Mouse (Mus musculus): ENCODE measurements around the gene Zfp53. TPM values are rescaled to one million over a fixed set of nuclear protein-coding genes. Genes with fewer than 3 reads are reported as not detected.

The Zfp53 gene
- total RNA-seq, 2 experiments from 2014 or later = 2.1 to 9.1 TPM

- ATAC-seq (replicated peaks; ENCODE audit: low FRiP score, poor library complexity, severe bottlenecking) = peak; percentile 96
These were observed 27.7 kb downstream of the Zfp53 start for GRCm38 (mm10) chr17:21516201-21517129.

GRCm38 (mm10) chr17:21517130-21517671 lies 28.4 kb downstream of the Zfp53 start:
- ATAC-seq (replicated peaks; ENCODE audit: low FRiP score, poor library complexity, severe bottlenecking) = 0 out of 2 replicates have a peak, but pooled peaks have one; percentile 27

- no peak for ATAC-seq (replicated peaks; ENCODE audit: low FRiP score, poor library complexity, severe bottlenecking)
These were observed 37.5 kb downstream of the Zfp53 start for GRCm38 (mm10) chr17:21526270-21526669.

- no peak for ATAC-seq (replicated peaks; ENCODE audit: low FRiP score, poor library complexity, severe bottlenecking)
These were observed 42.0 kb downstream of the Zfp53 start for GRCm38 (mm10) chr17:21530645-21531330.

- ATAC-seq (replicated peaks; ENCODE audit: low FRiP score, poor library complexity, severe bottlenecking) = no peak
These were observed 42.8 kb downstream of the Zfp53 start for GRCm38 (mm10) chr17:21531621-21532020.

GRCm38 (mm10) chr17:21532101-21532951 lies 43.5 kb downstream of the Zfp53 start:
- no peak for ATAC-seq (replicated peaks; ENCODE audit: low FRiP score, poor library complexity, severe bottlenecking)

GRCm38 (mm10) chr17:21533961-21534360 lies 45.2 kb downstream of the Zfp53 start:
- ATAC-seq (replicated peaks; ENCODE audit: low FRiP score, poor library complexity, severe bottlenecking) = no peak

GRCm38 (mm10) chr17:21534460-21535095 lies 45.8 kb downstream of the Zfp53 start:
- peak; percentile 70 for ATAC-seq (replicated peaks; ENCODE audit: low FRiP score, poor library complexity, severe bottlenecking)

GRCm38 (mm10) chr17:21535096-21536001 lies 46.6 kb downstream of the Zfp53 start, which contains the start of gene Zfp52:
Gene Zfp52, plus strand, starts transcription at chr17:21535539.
- ATAC-seq (replicated peaks; ENCODE audit: low FRiP score, poor library complexity, severe bottlenecking) = peak; percentile 83

GRCm38 (mm10) chr17:21536096-21536495 lies 47.3 kb downstream of the Zfp53 start:
- no peak for ATAC-seq (replicated peaks; ENCODE audit: low FRiP score, poor library complexity, severe bottlenecking)

GRCm38 (mm10) chr17:21536676-21537075 lies 47.9 kb downstream of the Zfp53 start:
- no peak for ATAC-seq (replicated peaks; ENCODE audit: low FRiP score, poor library complexity, severe bottlenecking)

- no peak for ATAC-seq (replicated peaks; ENCODE audit: low FRiP score, poor library complexity, severe bottlenecking)
These were observed 69.0 kb downstream of the Zfp53 start for GRCm38 (mm10) chr17:21557831-21558230.

Other genes with a start within 250 kb of the Zfp53 start
- not detected in 2 replicates for gene Vmn1r235, start 232.6 kb upstream of the Zfp53 start, total RNA-seq (2015; ENCODE audit: low replicate concordance)
- not detected in 2 replicates for gene Vmn1r235, start 232.6 kb upstream of the Zfp53 start, total RNA-seq (2017; ENCODE audit: low replicate concordance)
- not detected in 2 replicates for gene Vmn1r236, start 206.1 kb upstream of the Zfp53 start, total RNA-seq (2015; ENCODE audit: low replicate concordance)
- gene Vmn1r236, start 206.1 kb upstream of the Zfp53 start, total RNA-seq (2017; ENCODE audit: low replicate concordance) = not detected in 2 replicates
- not detected in 2 replicates for gene Vmn1r237, start 177.1 kb upstream of the Zfp53 start, total RNA-seq (2015; ENCODE audit: low replicate concordance)
- gene Vmn1r237, start 177.1 kb upstream of the Zfp53 start, total RNA-seq (2017; ENCODE audit: low replicate concordance) = not detected in 2 replicates
- 1.8 and 2.1 TPM in 2 replicates for gene Zfp677, start 105.2 kb upstream of the Zfp53 start, total RNA-seq (2015; ENCODE audit: low replicate concordance)
- gene Zfp677, start 105.2 kb upstream of the Zfp53 start, total RNA-seq (2017; ENCODE audit: low replicate concordance) = 2.4 TPM in 1 of 2 replicates, not detected in the other
- 1.1 and 1.3 TPM in 2 replicates for gene Zfp54, start 65.8 kb upstream of the Zfp53 start, total RNA-seq (2015; ENCODE audit: low replicate concordance)
- gene Zfp54, start 65.8 kb upstream of the Zfp53 start, total RNA-seq (2017; ENCODE audit: low replicate concordance) = 8.5 TPM in 1 of 2 replicates, not detected in the other
- gene Zfp51, start 38.6 kb upstream of the Zfp53 start, total RNA-seq (2015; ENCODE audit: low replicate concordance) = 3.4 and 10.1 TPM in 2 replicates
- gene Zfp51, start 38.6 kb upstream of the Zfp53 start, total RNA-seq (2017; ENCODE audit: low replicate concordance) = 6.5 and 11.9 TPM in 2 replicates
- gene Zfp52, start 46.5 kb downstream of the Zfp53 start, total RNA-seq (2015; ENCODE audit: low replicate concordance) = 5.0 and 6.3 TPM in 2 replicates
- gene Zfp52, start 46.5 kb downstream of the Zfp53 start, total RNA-seq (2017; ENCODE audit: low replicate concordance) = 3.2 and 4.1 TPM in 2 replicates
- 4.6 and 4.7 TPM in 2 replicates for gene Zfp948, start 78.0 kb downstream of the Zfp53 start, total RNA-seq (2015; ENCODE audit: low replicate concordance)
- 2.4 and 2.7 TPM in 2 replicates for gene Zfp948, start 78.0 kb downstream of the Zfp53 start, total RNA-seq (2017; ENCODE audit: low replicate concordance)
- gene Zfp983, start 161.6 kb downstream of the Zfp53 start, total RNA-seq (2015; ENCODE audit: low replicate concordance) = 3.6 and 10.1 TPM in 2 replicates
- gene Zfp983, start 161.6 kb downstream of the Zfp53 start, total RNA-seq (2017; ENCODE audit: low replicate concordance) = 1.3 and 1.4 TPM in 2 replicates
- not detected in 2 replicates for gene Gm10226, start 202.9 kb downstream of the Zfp53 start, total RNA-seq (2015; ENCODE audit: low replicate concordance)
- gene Gm10226, start 202.9 kb downstream of the Zfp53 start, total RNA-seq (2017; ENCODE audit: low replicate concordance) = 4.2 TPM in 1 of 2 replicates, not detected in the other
- gene Zfp760, start 218.7 kb downstream of the Zfp53 start, total RNA-seq (2015; ENCODE audit: low replicate concordance) = 7.2 and 15.1 TPM in 2 replicates
- gene Zfp760, start 218.7 kb downstream of the Zfp53 start, total RNA-seq (2017; ENCODE audit: low replicate concordance) = 1.9 and 4.4 TPM in 2 replicates
- 1.1 and 2.1 TPM in 2 replicates for gene Zfp229, start 241.8 kb downstream of the Zfp53 start, total RNA-seq (2015; ENCODE audit: low replicate concordance)
- gene Zfp229, start 241.8 kb downstream of the Zfp53 start, total RNA-seq (2017; ENCODE audit: low replicate concordance) = 1.7 and 4.6 TPM in 2 replicates